Mouse (Mus musculus) G1E (cell line): ENCODE data around the gene Tnr. TPM values are rescaled to one million over a fixed set of nuclear protein-coding genes. Genes with fewer than 3 reads are reported as not detected.

ENCODE experiments used
- ATAC-seq: 2 replicates; pipeline ENCODE4 v1.8.0; 2016; ENCODE audit warnings: mild to moderate bottlenecking; ENCODE audit not compliant: insufficient number of reproducible peaks, poor library complexity, low FRiP score, severe bottlenecking; ENCODE audit errors: extremely low read depth
- DNase-seq: peaks from one replicate; pipeline ENCODE4 v3.0.0; 2012; ENCODE audit warnings: low spot score
- H3K27me3 ChIP-seq: 2 replicates; pipeline ENCODE4 v1.6.1; 2012; ENCODE audit warnings: mild to moderate bottlenecking, low read length, inconsistent platforms; ENCODE audit not compliant: insufficient read depth
- H3K36me3 ChIP-seq: replicated peaks from 2 replicates; pipeline ENCODE3; 2012; ENCODE audit warnings: mild to moderate bottlenecking, inconsistent platforms
- H3K4me1 ChIP-seq: 2 replicates; pipeline ENCODE4 v1.6.1; 2012; ENCODE audit warnings: low read depth, low read length, inconsistent platforms, mixed read lengths; ENCODE audit not compliant: insufficient read depth
- H3K4me3 ChIP-seq: 2 replicates; pipeline ENCODE4 v1.5.1; 2012; ENCODE audit warnings: low read depth, mild to moderate bottlenecking, inconsistent platforms, low read length, moderate library complexity, mixed read lengths
- H3K9me3 ChIP-seq: replicated peaks from 2 replicates; pipeline ENCODE4 v1.6.1; 2012; ENCODE audit warnings: inconsistent platforms
- CTCF ChIP-seq: IDR thresholded peaks from 2 replicates; pipeline ENCODE4 v1.5.1; 2012; ENCODE audit warnings: low read depth, low read length, inconsistent platforms, mixed read lengths
- GATA1 ChIP-seq: IDR thresholded peaks from 2 replicates; pipeline ENCODE4 v1.6.1; 2012; ENCODE audit warnings: borderline replicate concordance, low read length, inconsistent platforms, mixed read lengths
- GATA2 ChIP-seq: IDR thresholded peaks from 2 replicates; pipeline ENCODE4 v1.6.1; 2012; ENCODE audit warnings: low read depth, low read length, inconsistent platforms, borderline replicate concordance
- POLR2AphosphoS5 ChIP-seq: IDR thresholded peaks from 2 replicates; pipeline ENCODE4 v1.6.1; 2012; ENCODE audit warnings: low read depth, low read length, inconsistent platforms; ENCODE audit not compliant: insufficient replicate concordance
- TAL1 ChIP-seq: conservative IDR thresholded peaks from 2 replicates; pipeline ENCODE4 v1.6.1; 2012; ENCODE audit warnings: low read depth, low read length, inconsistent platforms, mixed read lengths
- polyA plus RNA-seq: library from polyadenylated mRNA; stranded (reverse); fragments of >175 nt; gene quantifications from 2 replicates; pipeline ENCODE4 v1.2.3, GENCODE M21; 2012
- total RNA-seq, 2 experiments: library from RNA; stranded (forward) in 1 of 2; stranded (reverse) in 1 of 2; fragments of 200-1000 nt in 1 of 2; fragments of >200 nt in 1 of 2; fragmentation: Nextera tagmentation in 1 of 2; gene quantifications; 2 replicates each; pipeline ENCODE4 v1.2.3; 2014 to 2017

Tnr gene
- total and polyA plus RNA-seq, 3 experiments = 0.16 TPM; not detected in 2

DNA sequence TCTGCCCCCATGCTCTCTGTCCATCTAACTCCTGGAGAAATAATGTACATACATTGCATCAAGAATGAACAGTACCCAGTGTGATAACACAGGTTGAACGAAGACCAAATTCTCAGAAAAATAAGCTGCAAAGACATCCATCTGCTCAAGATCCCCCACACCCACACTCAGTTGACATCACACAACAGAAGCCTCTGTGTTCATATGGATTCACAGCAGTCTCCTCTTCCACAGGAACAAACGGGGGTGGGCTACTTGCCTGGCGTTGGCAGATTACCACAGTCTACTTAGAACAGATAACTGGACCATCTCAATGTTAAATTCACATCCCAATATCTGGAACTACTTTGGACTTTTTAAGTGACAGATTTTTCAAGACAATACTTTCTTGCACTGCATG lies 349.3 kb downstream of the Tnr start:
- no peak overlapping the region for H3K4me3 ChIP-seq
- TF ChIP-seq TAL1 (no peak), POLR2AphosphoS5 (no peak), CTCF (no peak), GATA2 (no peak), GATA1 (no peak)
- no peaks in the 10 kb centered on the region for H3K9me3 ChIP-seq
- H3K27me3 ChIP-seq = no peaks in the 10 kb centered on the region
- H3K4me1 ChIP-seq = no peaks in the 10 kb centered on the region
- ATAC-seq = no peak
- DNase-seq = no peak
- H3K36me3 ChIP-seq = no peaks in the 10 kb centered on the region

DNA sequence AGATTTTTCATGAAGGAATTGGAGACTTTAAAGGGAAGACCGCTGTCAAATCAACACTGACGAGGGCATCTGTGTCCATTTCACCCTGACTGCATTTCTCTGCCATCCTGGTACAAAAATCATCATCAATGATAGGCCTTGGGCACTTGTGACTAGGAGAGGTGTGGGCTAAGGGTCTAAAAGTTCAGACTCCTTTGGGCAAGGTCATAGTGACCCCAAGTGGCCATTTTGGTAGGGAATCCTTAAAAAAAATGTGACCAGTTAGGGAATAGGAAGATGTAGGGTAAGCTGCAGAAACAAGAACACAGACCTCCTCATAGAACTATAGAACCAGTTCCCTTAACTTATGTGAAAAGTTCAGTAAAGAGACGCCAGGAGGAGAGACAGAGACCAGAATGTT lies 355.1 kb downstream of the Tnr start:
- H3K4me3 ChIP-seq = no peak overlapping the region
- ATAC-seq = no peak

DNA sequence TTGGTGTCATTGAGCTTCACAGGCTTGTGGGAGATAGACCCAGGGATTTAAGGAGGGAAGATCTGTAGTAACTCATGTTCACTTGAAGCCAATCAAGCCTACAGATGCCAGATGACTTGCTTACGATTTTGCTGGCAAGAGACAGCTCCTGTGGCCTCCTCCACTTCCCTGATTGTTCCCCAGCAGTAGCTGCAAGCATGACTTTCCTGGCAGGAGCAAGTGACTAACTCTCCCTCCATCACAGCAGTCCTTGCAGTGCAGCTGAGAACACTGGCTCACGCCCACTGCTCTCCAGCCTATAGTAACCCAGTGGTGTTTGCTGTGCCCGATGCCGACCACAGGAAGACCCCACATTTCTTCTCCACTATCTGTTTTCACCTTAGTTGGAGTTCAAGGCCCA lies 356.3 kb downstream of the Tnr start:
- Histone ChIP-seq H3K9me3 (no peaks in the 10 kb centered on the region), H3K36me3 (no peaks in the 10 kb centered on the region), H3K4me3 (no peak overlapping the region), H3K4me1 (no peaks in the 10 kb centered on the region), H3K27me3 (no peaks in the 10 kb centered on the region)
- TF ChIP-seq TAL1 (no peak), GATA2 (no peak), GATA1 (no peak), CTCF (no peak), POLR2AphosphoS5 (no peak)
- ATAC-seq = no peak
- DNase-seq = no peak

More for the DNA sequence above, 355.1 kb downstream of the Tnr start:
- TF ChIP-seq GATA2 = no peak
- no peak for TF ChIP-seq POLR2AphosphoS5
- TF ChIP-seq GATA1 = no peak
- no peak for TF ChIP-seq CTCF
- TF ChIP-seq TAL1 = no peak
- no peaks in the 10 kb centered on the region for H3K36me3 ChIP-seq
- no peaks in the 10 kb centered on the region for H3K9me3 ChIP-seq
- DNase-seq = no peak
- no peaks in the 10 kb centered on the region for H3K27me3 ChIP-seq
- no peaks in the 10 kb centered on the region for H3K4me1 ChIP-seq

DNA sequence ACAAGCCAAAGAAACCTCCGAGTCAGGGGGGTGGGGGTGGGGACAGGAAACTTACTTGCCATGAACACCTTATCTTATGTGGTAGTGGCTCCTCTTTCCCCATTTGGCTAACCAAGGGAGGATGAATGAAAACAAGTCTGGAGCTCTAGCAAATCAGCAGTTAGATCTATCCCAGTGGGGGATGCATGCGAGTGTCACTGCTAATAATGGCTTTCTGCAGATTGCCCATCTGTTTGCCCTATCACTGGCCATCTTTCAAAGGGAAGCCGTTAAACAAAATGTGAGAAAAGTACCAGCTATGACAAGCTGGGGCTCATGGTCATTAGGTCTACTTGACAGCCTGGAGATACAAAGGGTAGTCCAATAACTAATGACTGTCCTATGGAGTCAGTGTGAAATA lies 361.9 kb downstream of the Tnr start:
- Histone ChIP-seq H3K36me3 (no peaks in the 10 kb centered on the region), H3K4me3 (no peak overlapping the region), H3K4me1 (no peaks in the 10 kb centered on the region), H3K27me3 (no peaks in the 10 kb centered on the region), H3K9me3 (no peaks in the 10 kb centered on the region)
- no peak for DNase-seq
- no peak for TF ChIP-seq GATA1
- TF ChIP-seq TAL1 = no peak
- TF ChIP-seq GATA2 = no peak
- TF ChIP-seq POLR2AphosphoS5 = no peak
- TF ChIP-seq CTCF = no peak
- no peak for ATAC-seq

DNA sequence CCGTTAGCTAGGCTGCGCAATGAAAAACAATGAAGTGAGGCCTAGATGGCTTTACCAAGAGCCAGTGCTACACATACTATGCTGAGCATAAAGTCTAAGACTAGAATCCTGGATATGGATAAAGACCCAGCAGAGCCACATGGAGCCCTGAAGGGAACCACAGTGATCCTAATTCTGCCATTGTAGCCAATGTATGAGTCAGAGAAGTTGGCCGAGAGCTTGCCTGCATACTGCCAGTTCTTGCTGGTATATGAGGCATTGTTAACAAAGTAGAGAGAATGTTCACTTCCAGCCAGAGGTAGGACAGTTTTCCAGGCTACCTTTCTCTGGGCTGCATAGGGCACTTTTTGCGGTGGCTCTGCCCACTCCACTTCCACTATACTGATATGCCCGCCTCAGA lies 365.0 kb downstream of the Tnr start:
- H3K36me3 ChIP-seq = no peaks in the 10 kb centered on the region
- H3K4me1 ChIP-seq = no peaks in the 10 kb centered on the region
- H3K27me3 ChIP-seq = no peaks in the 10 kb centered on the region
- H3K4me3 ChIP-seq = no peak overlapping the region
- ATAC-seq (no peak), DNase-seq (no peak)
- no peak for TF ChIP-seq POLR2AphosphoS5
- no peak for TF ChIP-seq GATA1
- no peak for TF ChIP-seq GATA2
- TF ChIP-seq CTCF = no peak
- no peak for TF ChIP-seq TAL1
- H3K9me3 ChIP-seq = no peaks in the 10 kb centered on the region

DNA sequence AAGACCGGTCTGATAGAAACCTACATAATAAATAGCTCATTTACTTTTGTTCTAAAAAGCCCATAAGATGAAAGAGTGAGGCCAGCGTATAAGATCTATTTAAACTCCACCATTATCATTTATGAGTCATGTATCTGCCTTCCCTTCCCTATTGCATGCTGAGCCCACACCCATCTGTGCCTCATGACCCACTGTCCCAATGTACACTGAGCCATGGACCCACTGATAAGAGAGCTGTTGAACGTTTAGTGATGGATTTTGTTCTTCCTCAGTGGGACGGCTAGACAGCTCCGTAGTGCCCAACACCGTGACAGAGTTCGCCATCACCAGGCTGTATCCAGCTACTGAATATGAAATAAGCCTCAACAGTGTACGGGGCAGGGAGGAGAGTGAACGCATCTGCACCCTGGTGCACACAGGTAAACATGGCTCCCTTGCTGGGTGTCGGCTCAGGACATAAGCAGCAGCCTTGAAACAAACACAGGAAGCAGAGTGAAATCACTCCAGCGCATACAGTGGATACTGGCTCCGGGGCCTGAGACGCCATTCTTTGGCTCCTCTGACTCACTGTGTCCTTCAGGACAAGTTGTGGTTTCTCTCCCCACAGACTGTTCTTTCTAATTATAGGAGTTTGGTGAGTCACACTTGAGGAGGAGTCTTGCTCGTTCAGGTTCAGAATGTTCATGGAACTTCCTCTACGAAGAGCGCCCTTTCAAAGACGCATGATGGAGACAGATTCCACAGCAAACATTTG lies 365.6 kb downstream of the Tnr start:
- no peak for TF ChIP-seq CTCF
- no peak for TF ChIP-seq POLR2AphosphoS5
- TF ChIP-seq GATA2 = no peak
- TF ChIP-seq GATA1 = no peak
- no peak for TF ChIP-seq TAL1
- Histone ChIP-seq H3K9me3 (no peaks in the 10 kb centered on the region), H3K4me3 (no peak overlapping the region), H3K36me3 (no peaks in the 10 kb centered on the region), H3K4me1 (no peaks in the 10 kb centered on the region), H3K27me3 (no peaks in the 10 kb centered on the region)
- ATAC-seq (no peak), DNase-seq (no peak)
